Mouse (Mus musculus) lung, adult 2 months (tissue): ENCODE results near the gene Sh3tc1.

ENCODE experiments used
- CTCF ChIP-seq: fragments of 200-500 bp; IDR thresholded peaks from 2 replicates; pipeline ENCODE4 v1.5.1; 2011; ENCODE audit warnings: mild to moderate bottlenecking, low read length, control low read depth; ENCODE audit not compliant: insufficient read depth
- POLR2A ChIP-seq: fragments of 200-500 bp; IDR thresholded peaks from 2 replicates; pipeline ENCODE4 v1.6.1; 2011; ENCODE audit warnings: low read depth, mild to moderate bottlenecking, control low read depth, low read length, borderline replicate concordance; ENCODE audit errors: extremely low read depth

DNA sequence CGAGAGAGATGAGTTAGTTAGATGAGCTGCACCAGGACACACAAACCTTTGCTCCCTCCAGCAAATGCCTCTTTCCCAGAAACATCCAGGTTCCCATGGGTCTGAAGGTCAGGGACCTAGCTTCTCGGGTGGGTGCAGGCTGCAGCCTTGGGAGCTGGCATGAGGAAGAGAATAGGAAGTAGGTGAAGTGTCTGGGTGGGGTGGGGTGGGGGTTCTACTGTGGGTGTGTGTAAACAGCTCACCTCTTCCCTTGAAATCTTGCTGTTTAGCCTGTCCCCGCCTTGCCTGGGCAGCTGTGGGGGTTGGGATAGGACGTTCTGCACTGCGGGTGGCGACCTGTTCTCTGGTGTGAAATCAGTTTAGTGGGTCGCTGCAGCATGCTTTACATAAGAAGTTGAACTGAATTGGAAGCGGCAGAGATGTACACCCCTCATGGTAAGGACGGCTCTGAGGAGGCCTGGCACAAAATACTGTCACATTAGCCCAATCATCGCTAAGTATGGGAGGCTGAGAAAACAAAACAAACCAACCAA lies 42.9 kb upstream of the Sh3tc1 start:
- no peak for TF ChIP-seq CTCF
- no peak for TF ChIP-seq POLR2A
